In genomic region chr9:107542352-107542686, GRCm38 (mm10) we compare ENCODE assay signal across 8 mouse cellular contexts. TPM values are rescaled to one million over a fixed set of nuclear protein-coding genes. Genes with fewer than 3 reads are reported as not detected.
DNase-seq lines count a peak whose midpoint lies in the region; ATAC-seq and TF ChIP-seq lines count a peak whose summit lies in the region.

No protein-coding gene starts in this region.

- H3K36me3 ChIP-seq in CH12.LX (replicated peaks in 1 of 2; ENCODE audit: control insufficient read depth in 1 of 2, insufficient read depth in 1 of 2, low read length in 1 of 2): peaks cover 47 to 58% of the 10 kb centered on the region in 2 experiments
- H3K36me3 ChIP-seq in forebrain, embryonic 15.5 days: peaks cover 46% of the 10 kb centered on the region
- H3K36me3 ChIP-seq in macrophage (ENCODE audit: inconsistent target): peaks cover 40% of the 10 kb centered on the region

- H3K79me2 ChIP-seq in CH12.LX (replicated peaks; ENCODE audit: control insufficient read depth, extremely low read depth, insufficient read depth, poor library complexity, severe bottlenecking) (peaks cover 3% of the 10 kb centered on the region; the same call in 1 of the 2 replicates), macrophage (ENCODE audit: inconsistent target) (peaks cover 11% of the 10 kb centered on the region)

- no peak for TF ChIP-seq RAD21 in CH12.LX (IDR thresholded peaks at IDR 0.05; ENCODE audit: low read depth, low read length)

- H3K9me3 ChIP-seq in CH12.LX (replicated peaks; ENCODE audit: low read length): no peaks in the 10 kb centered on the region
- H3K9me3 ChIP-seq in forebrain, embryonic 15.5 days: no peaks in the 10 kb centered on the region

- H3K4me1 ChIP-seq in CH12.LX (ENCODE audit: control insufficient read depth in 1 of 2, insufficient read depth in 2 of 2): peaks cover 5 to 40% of the 10 kb centered on the region in 2 experiments; a peak in 2 of 4 replicates
- peaks cover 46% of the 10 kb centered on the region for H3K4me1 ChIP-seq in forebrain, embryonic 15.5 days

- DNase-seq in gastrocnemius, adult 2 months: no peak
- no peak for DNase-seq in gastrocnemius, postnatal 4 days (ENCODE audit: low spot score in 2 of 2)
- no peak for DNase-seq in CH12.LX (ENCODE audit: extremely low read depth)
- DNase-seq in layer of hippocampus, postnatal 25 days (ENCODE audit: extremely low spot score in 1 of 2, low spot score in 1 of 2): no peak
- DNase-seq in cerebellum, adult 8-10 months: no peak
- no peak for DNase-seq in urinary bladder, postnatal 10 days (ENCODE audit: low spot score)

- H3K27me3 ChIP-seq in CH12.LX (replicated peaks): no peaks in the 10 kb centered on the region
- no peaks in the 10 kb centered on the region for H3K27me3 ChIP-seq in forebrain, embryonic 15.5 days

- peak; percentile 11; the same call in 1 of the 2 replicates for ATAC-seq in forebrain, embryonic 15.5 days (replicated peaks)

- TF ChIP-seq POLR2A in CH12.LX (IDR thresholded peaks at IDR 0.05; ENCODE audit: low read depth, low read length): no peak

- in situ Hi-C loops in CH12.LX (cut with MboI; ENCODE audit: low pct_ligation_motif_present, low pct_unique_long_range_greater_than_20kb, low sequenced_read_pairs): no loop called here

- TF ChIP-seq EP300 in CH12.LX (IDR thresholded peaks at IDR 0.05; ENCODE audit: low read length): no peak

- H3K4me2 ChIP-seq in CH12.LX (ENCODE audit: insufficient read depth, low read depth, poor library complexity, severe bottlenecking): peak overlapping the region; percentile 95
- H3K4me2 ChIP-seq in forebrain, embryonic 15.5 days (replicated peaks): peak overlapping the region; percentile 77

- H3K4me3 ChIP-seq in gastrocnemius, adult 2 months: peak overlapping the region; percentile 88
- H3K4me3 ChIP-seq in CH12.LX (replicated peaks in 1 of 3; ENCODE audit: low read depth in 2 of 3, low read length in 2 of 3, poor library complexity in 1 of 3) (peak overlapping the region; percentile 63 to 76 (median 70)), macrophage (ENCODE audit: inconsistent target) (peak overlapping the region; percentile 78)
- H3K4me3 ChIP-seq in forebrain, embryonic 15.5 days: peak overlapping the region; percentile 89

- peak overlapping the region; percentile 77 for H3K9ac ChIP-seq in CH12.LX (ENCODE audit: insufficient read depth, low read depth)
- H3K9ac ChIP-seq in forebrain, embryonic 15.5 days (replicated peaks): peak overlapping the region; percentile 65

- dilution Hi-C loops in CH12.LX (cut with MboI; ENCODE audit: extremely low pct_ligation_motif_present, extremely low pct_unique_long_range_greater_than_20kb, low sequenced_read_pairs): no loop called here

- TF ChIP-seq CTCF in gastrocnemius, adult 2 months (IDR thresholded peaks at IDR 0.05): no peak
- no peak for TF ChIP-seq CTCF in CH12.LX (conservative IDR thresholded peaks at IDR 0.05 in 1 of 2, IDR thresholded peaks at IDR 0.05 in 1 of 2; ENCODE audit: low read depth in 2 of 2, low read length in 2 of 2)

- peak overlapping the region; percentile 95 for H3K27ac ChIP-seq in gastrocnemius, adult 2 months
- H3K27ac ChIP-seq in CH12.LX (ENCODE audit: insufficient read depth, low read depth) (no peak overlapping the region), macrophage (peak overlapping the region; percentile 72)
- peak overlapping the region; percentile 66 for H3K27ac ChIP-seq in forebrain, embryonic 15.5 days (replicated peaks)

- under 1% methylated on average over 11 of the region's 11 CpGs for WGBS in forebrain, embryonic 15.5 days
- WGBS in macrophage (ENCODE audit: missing documents): 2% methylated on average over 11 of the region's 11 CpGs

- intact Hi-C loops in gastrocnemius, adult 2 months (cut with DNase I): no loop called here

TF ChIP-seq in CH12.LX, 34 proteins besides CTCF, POLR2A, EP300 and RAD21 (continues in another document):
- TF ChIP-seq ZMIZ1 (IDR thresholded peaks at IDR 0.05; ENCODE audit: low read depth, low read length): peak; percentile 68; the same call in 1 of the 2 replicates
- no peak for TF ChIP-seq TBP (conservative IDR thresholded peaks at IDR 0.05; ENCODE audit: low read depth, low read length)
- TF ChIP-seq NELFE (IDR thresholded peaks at IDR 0.05; ENCODE audit: low read depth, low read length): no peak
- TF ChIP-seq MEF2A (IDR thresholded peaks at IDR 0.05; ENCODE audit: borderline replicate concordance, low read depth, low read length): 0 out of 2 replicates have a peak, but pooled peaks have one; percentile 8
- TF ChIP-seq MXI1 (IDR thresholded peaks at IDR 0.05; ENCODE audit: low read depth, low read length): peak; percentile 33; the same call in 1 of the 2 replicates
- TF ChIP-seq ZNF384 (IDR thresholded peaks at IDR 0.05; ENCODE audit: low read depth, low read length): no peak
- TF ChIP-seq SIN3A (IDR thresholded peaks at IDR 0.05; ENCODE audit: low read length): peak; percentile 67
- peak; percentile 33 for TF ChIP-seq BHLHE40 (IDR thresholded peaks at IDR 0.05; ENCODE audit: low read depth, low read length)
- 0 out of 2 replicates have a peak, but pooled peaks have one; percentile 2 for TF ChIP-seq IRF4 (IDR thresholded peaks at IDR 0.05; ENCODE audit: low read depth, low read length)
- no peak for TF ChIP-seq E2F4 (IDR thresholded peaks at IDR 0.05; ENCODE audit: insufficient replicate concordance, low read depth, low read length)

RNA-seq across cellular contexts. Expression of gene Nprl2, which starts 0.3 kb away (rescaled TPM):
- 10 to 100 TPM in 1 of 2 experiments, 1 to 10 TPM in 1; 9.7 to 11.5 TPM for total RNA-seq in gastrocnemius, adult 2 months (2021)
- 10 to 100 TPM; 10.0 to 12.7 TPM for total RNA-seq in gastrocnemius, postnatal 4 days (2021)
- total RNA-seq in CH12.LX (2012; rRNA removed) (28.0 and 31.4 TPM in 2 replicates), CH12.LX (2014; rRNA removed) (16.3 and 19.4 TPM in 2 replicates)
- polyA plus RNA-seq in CH12.LX (2012; ENCODE audit: insufficient read length, low read depth) (10.8 and 12.6 TPM in 2 replicates), macrophage (2018) (9.4 to 15.1 TPM (median 10.0 TPM) in 3 replicates)
- 74.9 and 78.7 TPM in 2 replicates for polyA plus RNA-seq in forebrain, embryonic 15.5 days (2015; fragmentation: Nextera tagmentation; extraction: Ambion mirVana)
- 10 to 100 TPM in 14 of 26 experiments, 1 to 10 TPM in 12; 2.6 to 35.7 (median 11.3) TPM for total RNA-seq in macrophage (2018; cell fraction: chromatin; rRNA removed)
- 10 to 100 TPM in 1 of 26 experiments, 1 to 10 TPM in 25; 4.5 to 10.6 (median 7.5) TPM for total RNA-seq in macrophage (2018; cell fraction: cytosol; rRNA removed)
- 10 to 100 TPM in 8 of 26 experiments, 1 to 10 TPM in 18; 1.8 to 21.2 (median 8.1) TPM for total RNA-seq in macrophage (2018; cell fraction: nucleus; rRNA removed)
- 10 to 100 TPM; 42.4 to 44.9 TPM for total RNA-seq in layer of hippocampus, postnatal 25 days (2021)

RNA-seq across cellular contexts. Expression of gene Cyb561d2, which starts 0.3 kb away (rescaled TPM):
- total RNA-seq in gastrocnemius, adult 2 months (2021): 1 to 10 TPM; 3.1 TPM
- 1 to 10 TPM; 4.6 to 5.9 TPM for total RNA-seq in gastrocnemius, postnatal 4 days (2021)
- total RNA-seq in CH12.LX (2012; rRNA removed) (37.8 and 45.9 TPM in 2 replicates), CH12.LX (2014; rRNA removed) (29.2 and 35.7 TPM in 2 replicates)
- polyA plus RNA-seq in CH12.LX (2012; ENCODE audit: insufficient read length, low read depth) (23.6 and 23.8 TPM in 2 replicates), macrophage (2018) (7.6 to 19.6 TPM (median 16.7 TPM) in 3 replicates)
- polyA plus RNA-seq in forebrain, embryonic 15.5 days (2015; fragmentation: Nextera tagmentation; extraction: Ambion mirVana): 34.7 and 36.0 TPM in 2 replicates
- 1 to 10 TPM in 17 of 26 experiments, under 1 TPM in 5, not detected in 4; 0.40 to 4.5 (median 1.5) TPM for total RNA-seq in macrophage (2018; cell fraction: chromatin; rRNA removed)
- 10 to 100 TPM; 10.2 to 18.0 (median 14.8) TPM for total RNA-seq in macrophage (2018; cell fraction: cytosol; rRNA removed)
- total RNA-seq in macrophage (2018; cell fraction: nucleus; rRNA removed): 1 to 10 TPM; 2.7 to 9.8 (median 6.4) TPM
- total RNA-seq in layer of hippocampus, postnatal 25 days (2021): 10 to 100 TPM; 16.4 to 18.5 TPM

RNA-seq across cellular contexts. Expression of gene Zmynd10, which starts 4.8 kb away (rescaled TPM):
- total RNA-seq in gastrocnemius, adult 2 months (2021): under 1 TPM in 1 of 2 experiments, not detected in 1; 0.53 TPM
- not detected for total RNA-seq in gastrocnemius, postnatal 4 days (2021)
- total RNA-seq in CH12.LX (2012; rRNA removed) (0.34 TPM in 1 of 2 replicates, not detected in the other), CH12.LX (2014; rRNA removed) (not detected in 2 replicates)
- polyA plus RNA-seq in CH12.LX (2012; ENCODE audit: insufficient read length, low read depth) (0.63 TPM in 1 of 2 replicates, not detected in the other), macrophage (2018) (not detected in 3 replicates)
- polyA plus RNA-seq in forebrain, embryonic 15.5 days (2015; fragmentation: Nextera tagmentation; extraction: Ambion mirVana): 3.7 and 4.6 TPM in 2 replicates
- not detected for total RNA-seq in macrophage (2018; cell fraction: chromatin; rRNA removed)
- total RNA-seq in macrophage (2018; cell fraction: cytosol; rRNA removed): not detected
- not detected for total RNA-seq in macrophage (2018; cell fraction: nucleus; rRNA removed)
- total RNA-seq in layer of hippocampus, postnatal 25 days (2021): 1 to 10 TPM; 4.7 to 5.2 TPM

RNA-seq across cellular contexts. Expression of gene Tmem115, which starts 8.6 kb away (rescaled TPM):
- total RNA-seq in gastrocnemius, adult 2 months (2021): 10 to 100 TPM; 16.6 to 17.3 TPM
- 10 to 100 TPM; 27.9 to 30.4 TPM for total RNA-seq in gastrocnemius, postnatal 4 days (2021)
- total RNA-seq in CH12.LX (2012; rRNA removed) (17.9 TPM in 2 replicates), CH12.LX (2014; rRNA removed) (10.0 and 13.0 TPM in 2 replicates)
- polyA plus RNA-seq in CH12.LX (2012; ENCODE audit: insufficient read length, low read depth) (11.3 and 12.6 TPM in 2 replicates), macrophage (2018) (17.7 to 33.3 TPM (median 29.4 TPM) in 3 replicates)
- polyA plus RNA-seq in forebrain, embryonic 15.5 days (2015; fragmentation: Nextera tagmentation; extraction: Ambion mirVana): 45.7 and 45.8 TPM in 2 replicates
- 10 to 100 TPM in 7 of 26 experiments, 1 to 10 TPM in 19; 1.8 to 13.0 (median 7.5) TPM for total RNA-seq in macrophage (2018; cell fraction: chromatin; rRNA removed)
- total RNA-seq in macrophage (2018; cell fraction: cytosol; rRNA removed): 10 to 100 TPM; 21.5 to 47.5 (median 35.3) TPM
- total RNA-seq in macrophage (2018; cell fraction: nucleus; rRNA removed): 10 to 100 TPM; 11.9 to 49.2 (median 29.9) TPM
- total RNA-seq in layer of hippocampus, postnatal 25 days (2021): 10 to 100 TPM; 38.1 to 41.0 TPM

RNA-seq across cellular contexts. Expression of gene Rassf1, which starts 9.0 kb away (rescaled TPM):
- 10 to 100 TPM; 14.0 to 14.3 TPM for total RNA-seq in gastrocnemius, adult 2 months (2021)
- total RNA-seq in gastrocnemius, postnatal 4 days (2021): 10 to 100 TPM; 31.1 to 39.6 TPM
- total RNA-seq in CH12.LX (2012; rRNA removed): 17.7 and 18.5 TPM in 2 replicates
- total RNA-seq in CH12.LX (2014; rRNA removed): 15.3 and 15.9 TPM in 2 replicates
- 11.6 and 12.2 TPM in 2 replicates for polyA plus RNA-seq in CH12.LX (2012; ENCODE audit: insufficient read length, low read depth)
- 38.9 and 41.1 TPM in 2 replicates for polyA plus RNA-seq in forebrain, embryonic 15.5 days (2015; fragmentation: Nextera tagmentation; extraction: Ambion mirVana)
- total RNA-seq in macrophage (2018; cell fraction: chromatin; rRNA removed): 100 to 1,000 TPM in 14 of 26 experiments, 10 to 100 TPM in 12; 42.8 to 220 (median 111) TPM
- 10 to 100 TPM; 14.7 to 38.5 (median 29.1) TPM for total RNA-seq in macrophage (2018; cell fraction: cytosol; rRNA removed)
- 100 to 1,000 TPM in 10 of 26 experiments, 10 to 100 TPM in 16; 27.7 to 144 (median 77.6) TPM for total RNA-seq in macrophage (2018; cell fraction: nucleus; rRNA removed)
- polyA plus RNA-seq in macrophage (2018): 23.0 to 34.3 TPM (median 33.0 TPM) in 3 replicates
- 10 to 100 TPM; 16.1 to 16.3 TPM for total RNA-seq in layer of hippocampus, postnatal 25 days (2021)
